Mouse (Mus musculus) hindbrain, embryonic 10.5 days (tissue): ENCODE measurements at regions not wholly inside any gene's neighbourhood (a gene's known extent, or its start where the extent isn't known, plus 50 kb on each side); places are given as distances from the start of the nearest gene placed in this dataset.

ENCODE experiments used
- DNase-seq: peaks from one replicate; pipeline ENCODE4 v3.0.0-alpha.2; 2017; ENCODE audit warnings: low spot score
- H3K27ac ChIP-seq: fragments of 300-500 bp; sonication (generic); 2 replicates; pipeline ENCODE4 v1.5.1; 2016; ENCODE audit warnings: mild to moderate bottlenecking, moderate library complexity
- H3K27me3 ChIP-seq: fragments of 300-500 bp; sonication (generic); 2 replicates; pipeline ENCODE4 v1.6.1; 2016; ENCODE audit warnings: mild to moderate bottlenecking; ENCODE audit not compliant: poor library complexity, insufficient read depth, severe bottlenecking
- H3K36me3 ChIP-seq: fragments of 300-500 bp; sonication (generic); 2 replicates; pipeline ENCODE4 v1.6.1; 2016; ENCODE audit warnings: mild to moderate bottlenecking, moderate library complexity
- H3K4me1 ChIP-seq: fragments of 300-500 bp; sonication (generic); replicated peaks from 2 replicates; pipeline ENCODE4 v1.6.1; 2016; ENCODE audit warnings: mild to moderate bottlenecking
- H3K4me3 ChIP-seq: fragments of 300-500 bp; sonication (generic); 2 replicates; pipeline ENCODE4 v1.5.1; 2016; ENCODE audit warnings: mild to moderate bottlenecking, moderate library complexity
- H3K9me3 ChIP-seq: fragments of 300-500 bp; sonication (generic); 2 replicates; pipeline ENCODE4 v1.6.1; 2016; ENCODE audit warnings: mild to moderate bottlenecking, moderate library complexity
- WGBS: fragments of 180-500 bp; shearing (Covaris S2); methylation state at CpG from one replicate; pipeline ENCODE4 v1.1.7; 2016; 5-methylcytosine and 5-hydroxymethylcytosine counted together

- Histone ChIP-seq H3K4me1 (0 out of 2 replicates have a peak, but pooled peaks cover 6% of the 10 kb centered on the region), H3K36me3 (no peaks in the 10 kb centered on the region), H3K27me3 (no peaks in the 10 kb centered on the region), H3K4me3 (no peak overlapping the region), H3K9me3 (no peaks in the 10 kb centered on the region), H3K27ac (no peak overlapping the region)
- DNase-seq, result no peak
- WGBS, result 92% methylated on average over 1 of the region's 1 CpGs
These were observed 549.9 kb downstream of the Tm4sf1 start for GRCm38 (mm10) chr3:56751926-56752325.

- no peak for DNase-seq
- H3K27ac ChIP-seq, result no peak overlapping the region
- H3K4me3 ChIP-seq, result no peak overlapping the region
- H3K36me3 ChIP-seq, result no peaks in the 10 kb centered on the region
- no peaks in the 10 kb centered on the region for H3K9me3 ChIP-seq
- H3K4me1 ChIP-seq, result no peaks in the 10 kb centered on the region
- no peaks in the 10 kb centered on the region for H3K27me3 ChIP-seq
These were observed 557.4 kb upstream of the Nbea start for GRCm38 (mm10) chr3:56740902-56741301.

DNA sequence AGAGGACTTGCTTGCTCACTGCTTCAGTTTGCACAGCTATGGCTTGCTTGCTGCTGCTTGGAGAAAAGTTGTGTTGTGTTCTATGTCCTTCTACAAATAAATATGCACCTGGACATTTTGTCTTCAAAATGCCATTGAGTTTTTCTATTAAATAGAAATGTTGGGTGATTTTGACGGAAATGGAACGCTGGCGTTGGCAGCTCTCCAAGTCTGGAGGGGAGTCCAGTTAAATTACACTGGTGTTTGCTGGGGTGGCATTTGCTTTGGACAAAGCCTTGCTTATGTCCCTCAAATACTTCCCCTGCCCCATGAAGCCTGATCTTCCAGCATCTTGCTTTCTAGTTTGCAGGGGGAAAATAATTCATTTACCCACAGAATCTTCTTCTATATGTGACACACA is 556.0 kb upstream of the Nbea start:
- WGBS, result 93% methylated on average over 3 of the region's 3 CpGs
- H3K27ac ChIP-seq, result no peak overlapping the region
- H3K36me3 ChIP-seq, result no peaks in the 10 kb centered on the region
- H3K4me3 ChIP-seq, result no peak overlapping the region
- no peak for DNase-seq
- no peaks in the 10 kb centered on the region for H3K27me3 ChIP-seq
- H3K9me3 ChIP-seq, result no peaks in the 10 kb centered on the region
- no peaks in the 10 kb centered on the region for H3K4me1 ChIP-seq

DNA sequence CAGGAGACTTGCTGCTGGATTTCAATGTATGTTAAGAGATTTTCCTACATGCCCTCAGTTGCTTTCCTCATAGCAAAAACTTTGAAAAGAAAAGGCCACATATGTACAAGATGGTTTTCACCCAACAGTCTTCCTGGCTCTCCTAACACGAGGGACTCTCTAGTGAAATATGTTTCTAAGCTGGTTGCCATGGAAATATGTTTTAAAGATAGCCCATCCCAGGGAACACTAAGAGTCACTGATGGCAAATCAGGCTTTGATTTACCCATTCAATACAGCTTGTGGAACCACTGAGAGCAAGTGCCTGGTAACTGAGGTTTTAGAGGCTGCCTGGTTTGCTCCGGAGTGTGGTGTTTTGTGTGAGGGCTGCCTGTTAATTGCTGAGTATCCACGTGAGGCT is 547.3 kb upstream of the Nbea start:
- 65% methylated on average over 3 of the region's 3 CpGs for WGBS

GRCm38 (mm10) chr3:56724991-56725390 is 541.5 kb upstream of the Nbea start:
- no peaks in the 10 kb centered on the region for H3K36me3 ChIP-seq
- H3K27me3 ChIP-seq, result no peaks in the 10 kb centered on the region
- no peaks in the 10 kb centered on the region for H3K9me3 ChIP-seq
- no peak overlapping the region for H3K4me3 ChIP-seq
- no peak for DNase-seq
- no peaks in the 10 kb centered on the region for H3K4me1 ChIP-seq
- H3K27ac ChIP-seq, result no peak overlapping the region

More for the DNA sequence above, 547.3 kb upstream of the Nbea start:
- Histone ChIP-seq H3K9me3 (no peaks in the 10 kb centered on the region), H3K4me1 (no peaks in the 10 kb centered on the region), H3K27me3 (no peaks in the 10 kb centered on the region), H3K36me3 (no peaks in the 10 kb centered on the region), H3K27ac (no peak overlapping the region), H3K4me3 (no peak overlapping the region)
- no peak for DNase-seq

GRCm38 (mm10) chr3:56708260-56708659 is 524.8 kb upstream of the Nbea start:
- H3K36me3 ChIP-seq, result no peaks in the 10 kb centered on the region
- H3K27me3 ChIP-seq, result no peaks in the 10 kb centered on the region
- DNase-seq, result no peak
- H3K4me1 ChIP-seq, result no peaks in the 10 kb centered on the region
- 70% methylated on average over 1 of the region's 1 CpGs for WGBS
- no peak overlapping the region for H3K27ac ChIP-seq
- H3K4me3 ChIP-seq, result no peak overlapping the region
- H3K9me3 ChIP-seq, result no peaks in the 10 kb centered on the region

DNA sequence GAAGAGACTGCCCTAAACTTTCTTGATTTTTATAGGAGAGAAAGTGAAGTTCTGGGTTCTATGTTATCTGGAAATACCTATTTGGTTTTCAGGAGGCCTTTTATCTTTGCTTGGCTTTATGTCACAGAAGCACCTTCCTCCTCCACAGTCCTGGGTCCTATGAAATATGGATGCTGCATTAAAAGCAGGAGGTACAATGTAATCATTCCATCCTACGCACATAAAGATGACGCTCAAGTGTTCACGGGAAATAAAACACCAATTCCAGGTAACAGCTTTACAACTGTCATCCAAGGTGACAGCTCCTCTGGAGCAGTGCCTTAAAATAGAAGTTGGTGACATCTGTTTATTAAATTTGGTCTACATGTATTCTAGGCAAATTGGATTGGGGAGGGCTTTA is 523.8 kb upstream of the Nbea start:
- H3K4me3 ChIP-seq, result no peak overlapping the region
- H3K4me1 ChIP-seq, result no peaks in the 10 kb centered on the region
- H3K36me3 ChIP-seq, result no peaks in the 10 kb centered on the region
- no peak overlapping the region for H3K27ac ChIP-seq
- H3K9me3 ChIP-seq, result no peaks in the 10 kb centered on the region
- WGBS, result 90% methylated on average over 3 of the region's 3 CpGs
- DNase-seq, result no peak
- H3K27me3 ChIP-seq, result no peaks in the 10 kb centered on the region

- 76% methylated on average over 4 of the region's 4 CpGs for WGBS
- DNase-seq, result no peak
- Histone ChIP-seq H3K27me3 (no peaks in the 10 kb centered on the region), H3K4me1 (no peaks in the 10 kb centered on the region), H3K36me3 (no peaks in the 10 kb centered on the region), H3K9me3 (no peaks in the 10 kb centered on the region), H3K27ac (no peak overlapping the region), H3K4me3 (no peak overlapping the region)
These were observed 522.5 kb upstream of the Nbea start for GRCm38 (mm10) chr3:56706038-56706437.

GRCm38 (mm10) chr3:56698941-56699340 is 515.4 kb upstream of the Nbea start:
- no peaks in the 10 kb centered on the region for H3K9me3 ChIP-seq
- H3K36me3 ChIP-seq, result no peaks in the 10 kb centered on the region
- H3K4me3 ChIP-seq, result no peak overlapping the region
- H3K27me3 ChIP-seq, result no peaks in the 10 kb centered on the region
- H3K27ac ChIP-seq, result peak overlapping the region; percentile 17
- DNase-seq, result no peak
- H3K4me1 ChIP-seq, result peaks cover 21% of the 10 kb centered on the region

GRCm38 (mm10) chr3:56698248-56698647 is 514.7 kb upstream of the Nbea start:
- 5% methylated on average over 1 of the region's 1 CpGs for WGBS
- Histone ChIP-seq H3K4me3 (no peak overlapping the region), H3K9me3 (no peaks in the 10 kb centered on the region), H3K36me3 (no peaks in the 10 kb centered on the region), H3K27ac (peak overlapping the region; percentile 66), H3K27me3 (no peaks in the 10 kb centered on the region), H3K4me1 (peaks cover 21% of the 10 kb centered on the region)
- DNase-seq, result peak; percentile 47

DNA sequence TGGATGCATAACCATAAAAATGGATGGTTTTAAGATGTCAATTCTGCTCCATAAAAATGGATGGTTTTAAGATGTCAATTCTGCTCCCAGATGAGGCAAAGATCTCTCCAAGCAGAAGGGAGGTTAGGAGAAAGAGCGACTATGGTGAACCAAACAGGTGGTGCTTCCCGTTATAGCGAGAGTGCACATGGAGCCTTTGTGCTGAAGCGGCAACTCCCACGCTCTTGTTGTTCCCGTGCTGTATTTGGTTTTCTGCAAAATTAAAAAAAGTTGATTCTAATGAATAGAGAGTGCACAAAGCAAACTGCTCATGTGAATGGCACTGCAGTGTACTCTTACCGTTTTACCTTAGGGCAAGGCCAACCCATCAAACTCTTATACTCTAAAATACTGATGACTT is 497.5 kb upstream of the Nbea start:
- no peak for DNase-seq
- WGBS, result 93% methylated on average over 7 of the region's 7 CpGs
- Histone ChIP-seq H3K9me3 (no peaks in the 10 kb centered on the region), H3K27me3 (no peaks in the 10 kb centered on the region), H3K4me3 (no peak overlapping the region), H3K36me3 (no peaks in the 10 kb centered on the region), H3K4me1 (no peaks in the 10 kb centered on the region), H3K27ac (no peak overlapping the region)

- DNase-seq, result no peak
- H3K4me3 ChIP-seq, result no peak overlapping the region
- 31% methylated on average over 3 of the region's 3 CpGs for WGBS
These were observed 485.3 kb upstream of the Nbea start for GRCm38 (mm10) chr3:56668829-56669228.

GRCm38 (mm10) chr3:56660594-56660993 is 477.1 kb upstream of the Nbea start:
- no peak for DNase-seq
- H3K4me3 ChIP-seq, result no peak overlapping the region
- H3K27me3 ChIP-seq, result no peaks in the 10 kb centered on the region
- no peaks in the 10 kb centered on the region for H3K9me3 ChIP-seq
- H3K27ac ChIP-seq, result no peak overlapping the region
- H3K36me3 ChIP-seq, result no peaks in the 10 kb centered on the region
- WGBS, result 91% methylated on average over 2 of the region's 2 CpGs
- no peaks in the 10 kb centered on the region for H3K4me1 ChIP-seq

More at GRCm38 (mm10) chr3:56668829-56669228, 485.3 kb upstream of the Nbea start:
- no peaks in the 10 kb centered on the region for H3K4me1 ChIP-seq
- no peaks in the 10 kb centered on the region for H3K9me3 ChIP-seq
- no peak overlapping the region for H3K27ac ChIP-seq
- no peaks in the 10 kb centered on the region for H3K36me3 ChIP-seq
- H3K27me3 ChIP-seq, result no peaks in the 10 kb centered on the region

DNA sequence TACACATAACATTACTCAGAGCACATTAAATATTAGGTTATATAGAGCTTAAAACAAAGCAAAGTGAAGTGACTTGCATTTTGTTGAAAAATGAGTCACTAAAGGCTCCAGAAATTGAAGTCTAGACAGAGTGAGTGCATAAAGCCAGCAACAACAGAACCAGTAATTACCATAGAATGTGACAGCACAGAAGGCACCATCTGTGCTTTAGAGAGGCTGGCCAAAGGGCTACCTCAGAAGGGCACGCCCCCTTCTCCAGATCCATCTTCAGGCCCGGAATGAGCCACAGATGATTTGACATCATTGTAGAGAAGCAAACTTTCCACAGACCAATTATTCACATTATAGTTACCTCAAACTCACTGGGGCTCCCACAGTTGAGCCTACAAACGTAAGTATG is 463.8 kb upstream of the Nbea start:
- no peaks in the 10 kb centered on the region for H3K36me3 ChIP-seq
- H3K9me3 ChIP-seq, result no peaks in the 10 kb centered on the region
- no peaks in the 10 kb centered on the region for H3K27me3 ChIP-seq
- 74% methylated on average over 3 of the region's 3 CpGs for WGBS
- DNase-seq, result no peak
- no peaks in the 10 kb centered on the region for H3K4me1 ChIP-seq
- H3K27ac ChIP-seq, result no peak overlapping the region
- H3K4me3 ChIP-seq, result no peak overlapping the region
